Mouse (Mus musculus): ENCODE measurements around the gene Myo10.

The Myo10 gene

GRCm38 (mm10) chr15:25859469-25859868, 237.1 kb downstream of the Myo10 start:
- in situ Hi-C loops (cut with MboI; ENCODE audit: unreplicated experiment in 2 of 2), result no loop called here

- in situ Hi-C loops (cut with MboI; ENCODE audit: unreplicated experiment in 2 of 2), result no loop called here
Measured at GRCm38 (mm10) chr15:25861900-25862299, 239.6 kb downstream of the Myo10 start.
